Mouse (Mus musculus): ENCODE results near the gene Tnfrsf13c. TPM values are rescaled to one million over a fixed set of nuclear protein-coding genes. Genes with fewer than 3 reads are reported as not detected.

Tnfrsf13c gene
- total RNA-seq (2023), result 100 to 1,000 TPM; 350 to 394 TPM

DNA sequence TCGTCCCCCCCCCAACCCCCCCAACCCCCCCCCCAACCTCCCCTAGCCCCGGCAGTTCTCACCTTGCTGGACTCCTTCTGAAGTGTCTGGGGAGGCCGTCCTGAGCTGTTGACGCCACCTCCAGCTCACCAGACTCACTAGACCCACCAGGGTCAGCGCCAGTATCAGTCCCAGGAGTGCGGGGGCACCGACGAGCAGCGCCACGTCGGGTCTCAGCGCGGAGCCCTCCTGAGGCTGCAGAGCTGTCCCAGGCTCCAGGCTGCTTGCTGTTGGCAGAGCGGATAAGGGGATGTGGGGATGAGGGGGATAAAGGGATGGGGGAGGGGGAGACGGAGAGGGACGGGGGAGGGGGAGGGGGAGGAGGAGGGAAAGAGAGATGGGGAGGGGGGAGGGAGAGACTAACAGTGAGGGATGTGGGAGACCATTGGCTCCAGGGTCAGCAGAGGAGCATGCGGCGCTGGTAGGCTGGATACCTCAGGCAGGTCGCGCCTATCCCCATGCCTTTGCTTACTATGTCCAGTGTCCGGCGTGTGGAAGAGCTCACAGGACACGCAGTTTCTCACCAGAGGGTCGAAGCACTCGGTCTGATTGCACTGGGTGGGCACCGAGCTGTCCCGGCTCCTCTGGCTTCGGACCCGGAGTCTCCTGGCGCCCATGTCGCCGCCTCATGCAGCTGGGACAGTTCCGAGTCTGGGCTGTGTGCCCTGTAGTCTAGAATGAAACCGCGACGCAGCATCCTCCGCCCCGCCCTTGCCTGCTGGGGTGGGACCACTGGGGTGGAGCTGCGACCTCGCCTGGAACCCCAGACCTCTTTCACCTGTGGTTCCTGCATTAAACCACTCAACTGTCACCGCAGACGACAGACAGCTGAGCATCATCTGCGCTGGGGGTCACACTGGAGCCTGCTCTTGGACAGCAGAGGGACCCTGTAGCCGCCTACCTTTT, at the start of gene Tnfrsf13c:
Tnfrsf13c (minus strand) TSS at position 713 of the 945 bp plus-strand sequence.

DNA sequence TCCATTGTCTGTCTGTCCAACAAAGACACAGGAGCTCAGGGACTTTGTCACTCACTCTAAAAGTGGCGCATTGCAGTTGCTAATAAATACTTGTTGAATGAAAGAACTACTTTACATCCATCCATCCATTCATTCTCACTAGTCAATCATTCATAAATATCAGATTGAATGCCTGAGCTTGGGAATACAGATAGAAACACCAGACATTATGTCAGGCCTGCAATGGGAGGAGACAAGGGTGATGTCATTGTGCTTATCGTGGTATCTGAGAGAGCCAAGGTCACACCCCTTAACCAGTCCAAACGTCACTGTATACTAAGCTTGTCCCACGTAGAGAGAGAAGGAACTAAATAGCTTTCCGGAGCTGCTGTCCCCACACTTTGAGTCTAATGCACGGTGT, 27.9 kb upstream of the Tnfrsf13c start, which contains the start of gene 1500009C09Rik:
1500009C09Rik (plus strand) TSS at position 301 of the 400 bp plus-strand sequence.

DNA sequence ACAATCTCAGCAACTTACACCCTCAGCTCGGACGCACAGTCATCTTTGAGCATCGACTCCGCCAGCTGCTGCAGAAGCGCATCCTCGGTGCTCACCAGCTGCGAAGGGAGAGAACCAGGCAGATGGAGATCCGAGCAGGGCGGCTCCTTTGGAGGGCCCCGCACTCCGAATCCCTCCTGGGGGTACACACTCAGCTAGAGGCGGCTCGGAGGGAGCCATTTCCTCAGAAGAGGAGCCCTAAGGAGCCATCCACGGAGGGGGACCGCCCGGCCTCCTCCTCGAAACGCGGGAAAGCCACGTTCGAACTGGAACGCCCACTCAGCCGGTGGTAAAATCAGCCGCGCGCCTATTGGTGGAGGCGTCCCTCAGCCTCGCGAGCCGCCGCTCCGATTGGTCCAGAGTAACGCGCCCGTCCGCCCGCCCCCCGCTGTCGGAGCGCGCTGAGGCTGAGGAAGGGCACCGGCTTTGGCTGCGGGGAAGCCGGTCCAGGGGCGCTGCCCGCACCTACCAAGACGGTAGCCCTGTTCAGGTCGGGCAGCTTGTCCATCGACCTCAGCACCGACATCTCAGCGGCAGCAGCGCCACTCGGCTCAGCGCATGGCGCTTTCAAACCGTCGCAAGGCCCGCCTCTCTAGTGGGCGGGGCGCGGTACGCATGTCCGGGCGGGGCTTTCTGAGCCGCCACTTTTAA, 20.1 kb upstream of the Tnfrsf13c start, which contains the start of gene Cenpm:
Cenpm (minus strand) TSS at position 634 of the 690 bp plus-strand sequence.

DNA sequence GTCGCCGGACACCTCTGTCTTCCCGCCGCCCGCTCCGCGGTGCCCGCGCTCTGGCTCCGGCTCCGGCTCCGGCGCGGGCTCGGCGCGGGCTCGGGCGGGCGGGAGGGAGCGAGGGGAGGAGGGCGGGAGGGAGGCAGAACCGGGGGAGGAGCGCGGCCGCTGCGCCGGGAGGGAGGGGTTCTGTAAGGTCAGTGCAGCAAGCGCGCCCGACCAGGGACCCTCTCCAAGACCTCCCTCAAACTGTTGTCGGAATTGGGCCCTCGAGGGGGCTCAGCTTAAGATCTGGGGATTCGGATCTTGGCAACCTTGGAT, 11.5 kb downstream of the Tnfrsf13c start, which contains the start of gene Shisa8:
Shisa8 (minus strand) TSS at position 64 of the 312 bp plus-strand sequence.

Other genes with a start within 250 kb of the Tnfrsf13c start
- gene 1700029P11Rik, start 243.8 kb downstream of the Tnfrsf13c start, total RNA-seq (2023), result not detected
- 10 to 100 TPM; 36.6 to 36.9 TPM for gene Xrcc6, start 236.5 kb downstream of the Tnfrsf13c start, total RNA-seq (2023)
- 10 to 100 TPM; 26.1 to 31.1 TPM for gene Desi1, start 190.5 kb downstream of the Tnfrsf13c start, total RNA-seq (2023)
- 100 to 1,000 TPM; 102 to 122 TPM for gene Snu13, start 176.8 kb downstream of the Tnfrsf13c start, total RNA-seq (2023)
- not detected for gene 4930407I10Rik, start 165.2 kb downstream of the Tnfrsf13c start, total RNA-seq (2023)
- gene Mei1, start 154.4 kb downstream of the Tnfrsf13c start, total RNA-seq (2023), result not detected
- gene Ccdc134, start 96.4 kb downstream of the Tnfrsf13c start, total RNA-seq (2023), result 10 to 100 TPM; 57.8 to 66.3 TPM
- 100 to 1,000 TPM; 225 to 242 TPM for gene Srebf2, start 77.2 kb downstream of the Tnfrsf13c start, total RNA-seq (2023)
- gene Shisa8, start 11.6 kb downstream of the Tnfrsf13c start, total RNA-seq (2023), result 1 to 10 TPM; 7.9 to 8.9 TPM
- gene Cenpm, start 20.4 kb upstream of the Tnfrsf13c start, total RNA-seq (2023), result 1 to 10 TPM in 1 of 2 experiments, not detected in 1; 3.9 TPM
- not detected for gene 1500009C09Rik, start 28.0 kb upstream of the Tnfrsf13c start, total RNA-seq (2023)
- gene Sept3, start 50.5 kb upstream of the Tnfrsf13c start, total RNA-seq (2023), result not detected
- not detected for gene Wbp2nl, start 74.6 kb upstream of the Tnfrsf13c start, total RNA-seq (2023)
- 10 to 100 TPM; 40.2 to 52.2 TPM for gene Naga, start 114.6 kb upstream of the Tnfrsf13c start, total RNA-seq (2023)
- not detected for gene Pheta2, start 114.6 kb upstream of the Tnfrsf13c start, total RNA-seq (2023)
- 10 to 100 TPM; 78.1 to 82.2 TPM for gene Smdt1, start 114.6 kb upstream of the Tnfrsf13c start, total RNA-seq (2023)
- 100 to 1,000 TPM; 119 to 121 TPM for gene Ndufa6, start 130.0 kb upstream of the Tnfrsf13c start, total RNA-seq (2023)
- gene Cyp2d22, start 155.9 kb upstream of the Tnfrsf13c start, total RNA-seq (2023), result 1 to 10 TPM; 5.9 to 10.0 TPM
- gene Cyp2d11, start 169.7 kb upstream of the Tnfrsf13c start, total RNA-seq (2023), result not detected
- gene Cyp2d10, start 182.8 kb upstream of the Tnfrsf13c start, total RNA-seq (2023), result not detected
- not detected for gene Cyp2d9, start 209.1 kb upstream of the Tnfrsf13c start, total RNA-seq (2023)